Mouse (Mus musculus): ENCODE data around the gene Piwil1.
"Not testable (repeated sequence)": the region's sequence is repeated elsewhere in the genome, so short reads cannot be mapped to it uniquely, and the experiment has no call there.

Piwil1 gene

DNA sequence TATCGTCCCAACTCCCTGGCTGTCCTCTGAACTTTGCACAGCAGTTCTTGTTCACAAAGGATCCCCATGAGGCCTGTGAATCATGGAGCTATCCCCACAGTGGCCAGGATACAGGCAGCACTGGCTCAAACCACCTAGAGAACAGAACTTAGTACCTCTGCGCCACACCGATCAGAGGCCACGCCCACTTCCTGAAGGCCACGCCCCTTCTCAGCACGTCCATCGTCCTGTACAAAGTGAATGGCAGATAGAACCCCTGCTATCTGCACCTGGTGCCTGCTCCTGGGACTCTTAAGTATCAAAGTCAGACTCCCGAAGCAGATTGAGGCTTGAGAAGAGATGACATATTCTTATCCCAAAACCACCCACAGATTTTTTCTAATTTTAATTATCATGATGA, 8.3 kb downstream of the Piwil1 start:
- DNase-seq (ENCODE audit: low spot score) = no peak

- peak; percentile 14 for DNase-seq (ENCODE audit: low spot score)
These were observed 9.5 kb downstream of the Piwil1 start for GRCm38 (mm10) chr5:128711847-128712246.

DNA sequence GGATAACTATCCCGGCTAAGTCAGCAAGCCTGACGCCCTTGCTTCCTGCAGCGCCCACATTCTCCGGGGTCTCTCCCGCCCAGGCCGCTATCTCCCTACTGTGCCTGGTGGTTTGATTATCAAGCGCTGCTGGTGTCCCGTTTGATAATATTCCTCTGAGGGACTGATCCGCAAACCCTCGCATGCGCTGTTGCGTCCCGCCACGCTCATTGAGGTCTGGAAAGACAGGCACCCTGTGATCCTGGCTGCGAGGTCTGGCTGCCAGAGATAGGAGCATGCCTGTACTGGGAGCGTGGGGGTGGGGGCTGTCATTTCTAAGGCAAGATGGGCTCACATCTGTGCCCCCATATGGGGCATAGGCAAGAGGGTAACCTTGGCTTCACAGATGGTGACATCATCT, 12.8 kb downstream of the Piwil1 start:
- no peak for DNase-seq (ENCODE audit: low spot score)

- not testable (repeated sequence) for DNase-seq (ENCODE audit: low spot score)
These were observed 18.1 kb downstream of the Piwil1 start for GRCm38 (mm10) chr5:128720461-128720860.

- DNase-seq (ENCODE audit: low spot score) = no peak
These were observed 27.0 kb downstream of the Piwil1 start for GRCm38 (mm10) chr5:128729341-128729740.

- DNase-seq (ENCODE audit: low spot score) = no peak
These were observed 28.3 kb downstream of the Piwil1 start for GRCm38 (mm10) chr5:128730634-128731033.

DNA sequence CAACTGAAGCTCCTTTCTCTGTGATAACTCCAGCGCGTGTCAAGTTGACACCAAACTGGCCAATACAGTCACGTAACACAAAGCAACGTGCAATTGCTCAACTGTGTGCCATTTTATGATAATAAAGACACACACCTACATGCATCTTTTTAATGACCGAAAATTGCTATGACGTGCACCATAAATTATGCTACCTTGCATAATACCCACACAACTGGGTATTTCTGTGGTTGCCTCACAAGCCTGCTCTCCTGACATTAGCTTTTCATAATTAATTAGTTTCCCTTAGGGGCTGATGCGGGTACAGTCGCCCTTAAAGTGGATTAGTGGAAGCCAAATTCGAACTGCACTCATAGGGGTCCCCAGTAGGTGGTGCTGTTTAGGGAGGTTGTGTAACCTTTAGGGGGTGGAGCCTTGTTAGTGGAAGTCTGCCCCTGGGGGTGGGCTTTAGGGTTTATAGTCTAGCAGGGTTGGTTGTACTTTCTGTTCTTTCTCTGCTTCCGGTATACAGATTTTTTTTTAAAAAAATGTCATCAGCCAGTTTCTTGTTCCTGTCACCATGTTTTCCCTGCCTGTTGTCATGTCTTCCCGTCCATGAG, 30.2 kb downstream of the Piwil1 start:
- no peak for DNase-seq (ENCODE audit: low spot score)

- peak; percentile 46 for DNase-seq (ENCODE audit: low spot score)
These were observed 31.6 kb downstream of the Piwil1 start for GRCm38 (mm10) chr5:128733955-128734354.

DNA sequence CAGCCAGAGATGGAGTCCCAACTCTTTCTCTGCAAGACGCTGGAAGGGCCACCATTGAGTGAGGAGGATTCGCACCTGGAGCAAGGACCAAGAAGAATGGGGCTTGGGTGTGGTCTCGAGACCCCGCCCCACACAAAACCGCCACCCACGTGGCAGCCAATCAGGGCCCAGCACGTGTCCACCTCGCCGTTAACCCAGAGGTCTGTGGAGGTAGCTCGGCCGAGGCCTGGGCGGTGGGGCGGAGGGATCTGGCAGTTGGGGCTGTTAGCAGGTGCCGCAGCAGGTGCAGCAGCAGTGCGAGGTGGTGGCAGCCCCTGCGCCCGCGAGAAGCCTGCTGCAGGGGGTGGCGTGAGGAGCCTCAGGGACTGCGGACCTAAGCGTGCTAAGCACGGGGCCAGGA, 33.6 kb downstream of the Piwil1 start:
- DNase-seq (ENCODE audit: low spot score) = no peak

DNA sequence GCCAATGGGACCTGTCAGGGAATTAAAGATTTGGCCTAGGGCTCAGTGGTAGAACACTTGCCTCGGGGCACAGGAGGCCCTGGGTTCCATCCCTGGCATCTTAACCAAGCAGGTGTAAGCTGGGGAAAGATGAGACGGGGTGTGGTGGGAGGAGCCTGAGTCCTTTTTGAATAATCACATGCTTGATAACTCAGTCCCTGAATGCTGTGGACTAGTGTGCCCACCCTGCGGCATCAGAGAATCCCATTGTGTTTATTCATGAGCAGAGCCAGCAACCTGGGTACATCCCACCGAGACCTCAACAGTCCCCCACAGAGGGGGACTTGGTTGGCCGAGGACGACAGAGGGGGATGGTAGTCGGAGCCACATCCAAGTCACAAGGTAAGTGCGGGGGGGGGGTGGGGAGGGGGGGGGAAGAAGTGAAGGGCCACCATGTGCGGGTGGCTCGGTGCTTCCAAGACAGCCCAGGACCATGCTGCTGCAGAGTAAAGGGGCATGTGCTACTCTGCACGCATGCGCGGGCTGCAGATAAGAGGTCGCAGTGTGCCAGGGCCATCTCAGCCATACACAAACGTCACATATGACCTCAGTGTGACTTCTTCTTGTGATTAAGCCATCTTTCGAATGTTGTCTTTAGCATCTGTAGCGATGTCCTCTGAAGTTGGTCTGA, 37.0 kb downstream of the Piwil1 start:
- no peak for DNase-seq (ENCODE audit: low spot score)

DNA sequence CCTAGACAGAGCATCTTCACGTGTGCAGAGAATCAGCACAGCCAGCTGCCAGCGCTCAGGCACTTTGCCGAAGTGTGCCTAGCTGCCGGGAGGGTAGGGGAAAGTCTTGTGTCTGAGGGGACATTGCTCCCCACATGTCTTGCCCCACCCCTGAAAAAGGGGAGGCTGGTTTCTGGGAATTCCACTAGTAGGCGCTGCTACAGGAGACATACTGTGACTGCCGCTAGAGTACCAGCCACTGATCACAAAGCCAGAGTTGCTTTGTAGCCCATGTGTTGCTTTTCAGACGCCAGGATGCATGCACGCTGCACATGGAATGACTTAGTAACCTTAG, 37.5 kb downstream of the Piwil1 start:
- no peak for DNase-seq (ENCODE audit: low spot score)

DNA sequence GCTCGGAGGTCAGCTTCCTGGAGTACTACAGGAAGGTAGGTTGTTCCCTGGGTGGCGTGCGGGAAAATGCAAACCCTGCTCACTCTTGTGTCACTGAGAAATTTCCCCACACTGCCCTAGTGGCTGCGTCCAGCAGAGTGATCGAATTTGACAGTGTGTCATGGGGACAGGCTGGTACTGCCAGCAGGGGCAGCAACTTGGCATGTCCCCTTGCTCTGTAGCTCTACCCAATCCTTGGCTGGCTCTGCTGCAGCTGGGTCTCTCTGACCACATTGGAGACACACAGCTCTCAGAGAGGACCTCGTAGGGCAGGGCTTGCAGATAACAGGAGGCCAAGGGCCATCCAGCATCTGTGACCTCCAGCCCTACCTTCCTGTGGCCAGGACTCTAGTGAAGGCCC, 42.0 kb downstream of the Piwil1 start:
- no peak for DNase-seq (ENCODE audit: low spot score)

- DNase-seq (ENCODE audit: low spot score) = no peak
These were observed 42.9 kb downstream of the Piwil1 start for GRCm38 (mm10) chr5:128745206-128745605.

DNA sequence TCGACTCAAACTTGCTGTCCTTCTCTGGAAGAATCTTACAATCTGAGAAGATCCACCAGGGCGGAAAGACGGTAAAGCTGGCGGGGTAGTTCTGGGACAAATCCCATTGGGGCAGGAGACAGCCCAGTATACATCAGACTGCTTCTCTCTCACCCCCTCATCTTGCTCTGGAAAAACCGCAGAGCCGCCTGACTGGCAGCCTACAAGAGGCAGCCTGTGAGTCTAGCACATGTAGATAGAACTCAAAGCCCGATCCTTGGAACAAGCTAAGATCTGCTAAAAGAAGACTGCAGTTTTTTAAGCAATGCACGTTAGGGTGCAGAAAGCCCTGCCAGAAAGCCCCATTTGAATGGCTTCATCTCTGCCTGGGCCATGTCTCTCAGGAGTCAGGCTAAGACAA, 43.9 kb downstream of the Piwil1 start:
- DNase-seq (ENCODE audit: low spot score) = no peak

GRCm38 (mm10) chr5:128761118-128761517, 58.8 kb downstream of the Piwil1 start:
- DNase-seq (ENCODE audit: low spot score) = no peak

DNA sequence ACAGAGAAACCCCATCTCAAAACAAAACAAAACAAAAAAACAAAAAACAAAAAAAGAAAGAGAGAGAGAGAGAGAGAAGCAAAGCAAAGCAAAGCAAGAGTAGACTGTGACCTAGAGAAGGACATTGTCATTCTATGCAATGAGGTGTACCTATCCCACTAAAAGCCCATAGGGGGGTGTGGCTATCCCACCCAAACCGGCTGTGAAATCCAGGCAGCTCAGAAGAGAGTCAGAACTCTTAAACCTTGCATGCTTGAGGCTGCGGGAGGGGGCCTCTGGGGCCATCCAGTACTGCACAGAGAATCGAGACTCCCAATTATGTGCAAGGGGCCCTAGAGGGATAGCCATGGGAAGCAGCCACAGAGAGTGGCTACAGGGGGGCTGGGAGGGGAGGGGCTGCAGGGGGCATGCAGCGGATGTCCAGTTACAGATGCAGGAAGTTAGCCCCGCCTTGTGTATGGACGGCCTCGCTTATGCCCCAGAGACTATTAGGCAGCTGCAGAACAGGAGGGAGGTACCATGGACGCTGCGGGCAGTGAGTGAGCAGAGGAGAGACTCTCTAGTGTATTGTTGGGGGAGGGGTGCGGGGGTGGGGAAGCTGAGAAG, 66.8 kb downstream of the Piwil1 start:
- no peak for DNase-seq (ENCODE audit: low spot score)

DNA sequence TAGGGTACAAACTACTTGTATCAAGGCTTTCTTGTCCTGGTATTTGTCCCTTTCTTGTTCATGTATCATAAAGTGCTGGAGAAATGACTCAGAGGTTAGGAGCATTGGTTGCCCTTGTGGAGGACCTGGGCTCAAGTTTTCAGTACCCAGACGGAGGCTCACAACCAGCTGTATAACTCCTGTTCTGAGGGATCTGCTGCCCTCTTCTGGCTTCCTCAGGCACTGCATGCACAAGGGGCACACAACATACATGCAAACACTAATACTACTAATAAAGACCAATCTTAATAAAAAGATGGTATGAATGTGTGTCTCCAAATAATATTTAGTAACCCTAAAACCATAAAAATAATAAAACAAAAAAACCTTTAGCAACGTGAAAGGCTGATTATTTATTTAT, 74.1 kb downstream of the Piwil1 start:
- no peak for DNase-seq (ENCODE audit: low spot score)

GRCm38 (mm10) chr5:128781621-128782020, 79.3 kb downstream of the Piwil1 start:
- DNase-seq (ENCODE audit: low spot score) = no peak

DNA sequence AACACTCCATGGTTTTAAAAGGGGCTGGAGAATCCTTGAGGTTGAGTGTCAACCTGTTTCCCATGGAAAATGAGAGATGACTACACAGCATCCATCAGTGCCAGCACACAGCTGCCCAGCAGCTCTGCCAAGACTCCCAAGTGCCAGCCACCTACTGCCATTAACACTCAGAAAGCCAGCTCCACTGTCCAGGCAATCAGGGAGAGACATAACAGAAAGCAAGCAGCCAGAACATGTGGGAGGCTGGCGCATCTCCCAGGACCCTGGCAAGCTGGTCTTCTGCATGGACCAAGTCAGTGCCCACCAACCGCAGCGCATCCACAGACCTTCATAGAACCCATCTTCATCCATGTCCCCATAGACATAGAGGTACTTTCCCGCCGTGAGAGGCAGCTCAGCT, 98.3 kb downstream of the Piwil1 start:
- DNase-seq (ENCODE audit: low spot score) = no peak
